Mouse (Mus musculus) gastrocnemius, adult 18-20 months (tissue): ENCODE measurements around the gene Ppp6r2. TPM values are rescaled to one million over a fixed set of nuclear protein-coding genes. Genes with fewer than 3 reads are reported as not detected.
A peak's percentile ranks its signal among the peaks of the same experiment; 100 is the strongest.

ENCODE experiments used
- DNase-seq: peaks from one replicate; pipeline ENCODE4 v3.0.0; 2021; ENCODE audit warnings: low spot score
- microRNA-seq: library from miRNA; unstranded; fragments of <30 nt; microRNA quantifications from one replicate; pipeline ENCODE4 v1.2.0, GENCODE M21; 2021
- total RNA-seq, 2 experiments: library from RNA; stranded (reverse); gene quantifications; 2 replicates each; pipeline ENCODE4 v1.2.3; 2021

The Ppp6r2 gene
- total RNA-seq, 2 experiments from 2014 or later = 90.7 to 93.0 TPM

GRCm38 (mm10) chr15:89308406-89309139 is 97.2 kb downstream of the Ppp6r2 start:
- DNase-seq = no peak

GRCm38 (mm10) chr15:89309962-89310498 is 98.7 kb downstream of the Ppp6r2 start:
- no peak for DNase-seq

- no peak for DNase-seq
These were observed 102.0 kb downstream of the Ppp6r2 start for GRCm38 (mm10) chr15:89313359-89313758.

- no peak for DNase-seq
These were observed 102.8 kb downstream of the Ppp6r2 start for GRCm38 (mm10) chr15:89314107-89314506.

GRCm38 (mm10) chr15:89314511-89315189 is 103.3 kb downstream of the Ppp6r2 start:
- no peak for DNase-seq

GRCm38 (mm10) chr15:89315190-89315731 is 103.9 kb downstream of the Ppp6r2 start, which contains the start of gene Sbf1:
Sbf1 (minus strand) TSS chr15:89315311.
- peak; percentile 99 for DNase-seq

GRCm38 (mm10) chr15:89316146-89316545 is 104.8 kb downstream of the Ppp6r2 start:
- no peak for DNase-seq

- DNase-seq = no peak
These were observed 109.9 kb downstream of the Ppp6r2 start for GRCm38 (mm10) chr15:89321264-89321663.

GRCm38 (mm10) chr15:89322670-89323522 is 111.5 kb downstream of the Ppp6r2 start, which contains the start of gene Adm2:
Adm2 (plus strand) TSS chr15:89322720.
- no peak for DNase-seq

GRCm38 (mm10) chr15:89323656-89324055 is 112.3 kb downstream of the Ppp6r2 start:
- DNase-seq = no peak

- DNase-seq = no peak
These were observed 115.1 kb downstream of the Ppp6r2 start for GRCm38 (mm10) chr15:89326441-89326840.

GRCm38 (mm10) chr15:89334271-89334670 is 122.9 kb downstream of the Ppp6r2 start, which contains the start of gene Miox:
Miox (plus strand) TSS chr15:89334398.
- DNase-seq = no peak

GRCm38 (mm10) chr15:89334774-89335537 is 123.6 kb downstream of the Ppp6r2 start:
- DNase-seq = no peak

- DNase-seq = no peak
These were observed 125.1 kb downstream of the Ppp6r2 start for GRCm38 (mm10) chr15:89336422-89336821.

Small RNAs within 50 kb of the gene (microRNA-seq; reads per million reads assigned to microRNA genes)
- gene Mir6958 (3.1 reads per million), gene Mir6959 (1.0 reads per million), gene Mir7118 (not detected)

Other genes starting within 250 kb of the Ppp6r2 start
- not detected for gene Mlc1, start 232.5 kb upstream of the Ppp6r2 start, total RNA-seq
- gene Mov10l1, start 228.6 kb upstream of the Ppp6r2 start, total RNA-seq = not detected
- not detected for gene Panx2, start 151.8 kb upstream of the Ppp6r2 start, total RNA-seq
- 10 to 100 TPM; 31.6 to 36.1 TPM for gene Trabd, start 136.4 kb upstream of the Ppp6r2 start, total RNA-seq
- 10 to 100 TPM; 14.7 to 15.5 TPM for gene Selenoo, start 122.5 kb upstream of the Ppp6r2 start, total RNA-seq
- 1 to 10 TPM; 6.9 to 8.4 TPM for gene Tubgcp6, start 88.4 kb upstream of the Ppp6r2 start, total RNA-seq
- gene Hdac10, start 82.9 kb upstream of the Ppp6r2 start, total RNA-seq = 1 to 10 TPM; 5.7 to 5.9 TPM
- gene Mapk12, start 70.8 kb upstream of the Ppp6r2 start, total RNA-seq = 100 to 1,000 TPM; 142 to 145 TPM
- 1 to 10 TPM in 1 of 2 experiments, under 1 TPM in 1; 0.89 to 1.9 TPM for gene Mapk11, start 61.9 kb upstream of the Ppp6r2 start, total RNA-seq
- 1 to 10 TPM; 4.0 to 8.2 TPM for gene Plxnb2, start 30.8 kb upstream of the Ppp6r2 start, total RNA-seq
- gene Dennd6b, start 15.1 kb upstream of the Ppp6r2 start, total RNA-seq = 1 to 10 TPM; 8.8 to 9.6 TPM
- gene Sbf1, start 103.8 kb downstream of the Ppp6r2 start, total RNA-seq = 10 to 100 TPM; 59.4 to 61.0 TPM
- not detected for gene Adm2, start 111.2 kb downstream of the Ppp6r2 start, total RNA-seq
- gene Miox, start 122.8 kb downstream of the Ppp6r2 start, total RNA-seq = under 1 TPM in 1 of 2 experiments, not detected in 1; 0.48 TPM
- 10 to 100 TPM; 11.4 to 12.5 TPM for gene Lmf2, start 144.1 kb downstream of the Ppp6r2 start, total RNA-seq
- gene Ncaph2, start 144.2 kb downstream of the Ppp6r2 start, total RNA-seq = 10 to 100 TPM; 39.2 to 46.1 TPM
- gene Sco2, start 162.3 kb downstream of the Ppp6r2 start, total RNA-seq = 10 to 100 TPM; 12.4 to 13.9 TPM
- under 1 TPM; 0.31 to 0.43 TPM for gene Tymp, start 165.5 kb downstream of the Ppp6r2 start, total RNA-seq
- under 1 TPM in 1 of 2 experiments, not detected in 1; 0.64 TPM for gene Odf3b, start 167.7 kb downstream of the Ppp6r2 start, total RNA-seq
- gene Klhdc7b, start 173.4 kb downstream of the Ppp6r2 start, total RNA-seq = not detected
- not detected for gene Syce3, start 198.9 kb downstream of the Ppp6r2 start, total RNA-seq
- 100 to 1,000 TPM; 287 to 338 TPM for gene Cpt1b, start 214.3 kb downstream of the Ppp6r2 start, total RNA-seq
- gene C730034F03Rik, start 218.0 kb downstream of the Ppp6r2 start, total RNA-seq = under 1 TPM; 0.23 to 0.28 TPM
- under 1 TPM in 1 of 2 experiments, not detected in 1; 0.52 TPM for gene Gm44502, start 218.1 kb downstream of the Ppp6r2 start, total RNA-seq
- gene Chkb, start 218.4 kb downstream of the Ppp6r2 start, total RNA-seq = 10 to 100 TPM; 19.7 to 27.0 TPM
- gene Mapk8ip2, start 242.4 kb downstream of the Ppp6r2 start, total RNA-seq = under 1 TPM; 0.25 to 0.57 TPM